Mouse (Mus musculus) gastrocnemius, adult 18-20 months (tissue): ENCODE measurements around the gene Fam84b. TPM values are rescaled to one million over a fixed set of nuclear protein-coding genes. Genes with fewer than 3 reads are reported as not detected.

Experiments
- DNase-seq: peaks from one replicate; pipeline ENCODE4 v3.0.0; 2021; ENCODE audit warnings: low spot score
- total RNA-seq, 2 experiments: library from RNA; stranded (reverse); gene quantifications; 2 replicates each; pipeline ENCODE4 v1.2.3; 2021

The Fam84b gene
- total RNA-seq, 2 experiments from 2014 or later, result 1.2 to 2.3 TPM

GRCm38 (mm10) chr15:60833476-60834218 lies 19.9 kb downstream of the Fam84b start:
- no peak for DNase-seq

- DNase-seq, result no peak
Measured at GRCm38 (mm10) chr15:60832586-60832985, 21.0 kb downstream of the Fam84b start.

GRCm38 (mm10) chr15:60826226-60826625 lies 27.4 kb downstream of the Fam84b start:
- no peak for DNase-seq

GRCm38 (mm10) chr15:60824751-60825227 lies 28.8 kb downstream of the Fam84b start:
- DNase-seq, result peak; percentile 86

- DNase-seq, result peak; percentile 10
Measured at GRCm38 (mm10) chr15:60823870-60824709, 29.5 kb downstream of the Fam84b start.

- peak; percentile 7 for DNase-seq
Measured at GRCm38 (mm10) chr15:60823620-60823869, 30.0 kb downstream of the Fam84b start.

GRCm38 (mm10) chr15:60822803-60823619 lies 30.6 kb downstream of the Fam84b start:
- peak; percentile 44 for DNase-seq

- no peak for DNase-seq
Measured at GRCm38 (mm10) chr15:60822101-60822802, 31.3 kb downstream of the Fam84b start.

- DNase-seq, result no peak
Measured at GRCm38 (mm10) chr15:60818500-60818899, 35.1 kb downstream of the Fam84b start.

- no peak for DNase-seq
Measured at GRCm38 (mm10) chr15:60816478-60816877, 37.1 kb downstream of the Fam84b start.

GRCm38 (mm10) chr15:60814542-60814941 lies 39.0 kb downstream of the Fam84b start:
- no peak for DNase-seq

- DNase-seq, result no peak
Measured at GRCm38 (mm10) chr15:60793041-60793673, 60.4 kb downstream of the Fam84b start.

- DNase-seq, result no peak
Measured at GRCm38 (mm10) chr15:60789084-60789483, 64.5 kb downstream of the Fam84b start.

GRCm38 (mm10) chr15:60783761-60784160 lies 69.8 kb downstream of the Fam84b start:
- no peak for DNase-seq

GRCm38 (mm10) chr15:60779531-60779973 lies 74.0 kb downstream of the Fam84b start:
- DNase-seq, result no peak

GRCm38 (mm10) chr15:60779063-60779462 lies 74.5 kb downstream of the Fam84b start:
- no peak for DNase-seq
